Mouse (Mus musculus): ENCODE measurements around the gene Fbxl19. TPM values are rescaled to one million over a fixed set of nuclear protein-coding genes. Genes with fewer than 3 reads are reported as not detected.

Gene Fbxl19
- total and polyA plus RNA-seq, 3 experiments = 22.4 to 31.7 (median 28.2) TPM

- TF ChIP-seq MAFK (IDR thresholded peaks at IDR 0.05; ENCODE audit: insufficient replicate concordance, low read length) = no peak
- no peak for TF ChIP-seq PAX5 (IDR thresholded peaks at IDR 0.05; ENCODE audit: low read length)
- peak; percentile 75 for TF ChIP-seq MAZ (IDR thresholded peaks at IDR 0.05; ENCODE audit: low read depth, low read length)
- no peak for TF ChIP-seq JUND (conservative IDR thresholded peaks at IDR 0.05; ENCODE audit: low read depth, low read length)
- no peak; the same call in 1 of the 2 replicates for TF ChIP-seq ETS1 (conservative IDR thresholded peaks at IDR 0.05; ENCODE audit: low read depth, low read length)
- TF ChIP-seq BHLHE40 (IDR thresholded peaks at IDR 0.05; ENCODE audit: low read depth, low read length) = no peak
- peak; percentile 56 for TF ChIP-seq CHD2 (IDR thresholded peaks at IDR 0.05; ENCODE audit: low read length)
- TF ChIP-seq JUN (IDR thresholded peaks at IDR 0.05; ENCODE audit: insufficient read depth, low read depth, low read length) = no peak
- no peak for TF ChIP-seq CHD1 (IDR thresholded peaks at IDR 0.05; ENCODE audit: low read depth, low read length)
- TF ChIP-seq KAT2A (IDR thresholded peaks at IDR 0.05; ENCODE audit: insufficient replicate concordance, low read length) = peak; percentile 92; the same call in 1 of the 2 replicates
- TF ChIP-seq ZKSCAN1 (IDR thresholded peaks at IDR 0.05; ENCODE audit: borderline replicate concordance, low read depth, low read length) = no peak
- peak; percentile 87 for TF ChIP-seq HCFC1 (IDR thresholded peaks at IDR 0.05; ENCODE audit: low read depth, low read length)
- peak; percentile 54 for TF ChIP-seq USF1 (IDR thresholded peaks at IDR 0.05; ENCODE audit: low read depth, low read length)
- no peak for TF ChIP-seq CTCF (conservative IDR thresholded peaks at IDR 0.05 in 1 of 2, IDR thresholded peaks at IDR 0.05 in 1 of 2; ENCODE audit: low read depth in 2 of 2, low read length in 2 of 2)
- TF ChIP-seq USF2 (conservative IDR thresholded peaks at IDR 0.05; ENCODE audit: low read depth, low read length) = no peak
Measured at GRCm38 (mm10) chr7:127745251-127745651, 908 bp downstream of the Fbxl19 start (continued).

DNA sequence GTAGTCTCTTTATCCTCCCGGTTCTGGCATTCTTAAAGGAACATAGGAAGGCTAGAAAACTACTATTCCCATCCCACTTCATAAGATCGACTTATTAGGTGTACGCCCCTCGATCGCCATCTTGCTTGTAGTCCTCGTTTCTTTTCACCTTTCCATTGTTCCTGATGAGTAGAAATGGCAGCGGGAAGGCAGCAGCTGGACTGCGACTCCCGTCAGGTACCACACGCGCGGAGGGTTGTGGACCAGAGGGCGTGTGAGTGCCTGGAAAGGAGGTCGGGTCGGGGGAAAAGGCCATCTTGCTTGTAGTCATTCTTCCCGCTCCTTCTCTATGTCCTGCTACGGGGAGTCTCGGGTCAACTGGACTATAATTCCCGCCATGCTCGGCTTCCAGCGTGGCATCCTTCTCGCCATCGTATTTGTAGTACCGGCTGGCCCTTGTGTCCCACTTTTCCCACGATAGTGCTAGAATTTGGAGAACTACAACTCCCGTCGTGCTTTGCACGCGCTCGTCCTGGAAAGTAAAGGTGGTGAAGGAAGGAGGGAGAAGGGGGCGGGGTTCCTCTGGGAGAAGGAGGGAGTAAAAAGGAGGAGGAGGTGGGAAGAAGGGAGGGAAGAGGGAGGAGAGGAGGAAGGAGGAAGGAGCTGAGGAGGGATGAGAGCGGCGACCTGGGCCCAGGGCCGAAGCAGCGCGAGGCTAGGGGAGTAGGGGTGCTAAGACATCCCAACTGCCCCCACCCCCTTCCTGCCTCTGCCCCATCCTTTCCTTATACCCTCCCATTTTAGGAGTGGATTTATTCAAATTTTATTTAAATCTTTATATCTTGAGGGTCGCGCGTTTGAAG, 1.5 kb downstream of the Fbxl19 start:
- Histone ChIP-seq H3K27ac (ENCODE audit: insufficient read depth, low read depth) (peak overlapping the region; percentile 73), H3K79me2 (replicated peaks; ENCODE audit: control insufficient read depth, extremely low read depth, insufficient read depth, poor library complexity, severe bottlenecking) (no peaks in the 10 kb centered on the region), H3K4me3 (replicated peaks in 1 of 3; ENCODE audit: low read depth in 2 of 3, low read length in 2 of 3, poor library complexity in 1 of 3) (peak overlapping the region; percentile 71 to 98 (median 87)), H3K4me2 (ENCODE audit: insufficient read depth, low read depth, poor library complexity, severe bottlenecking) (peak overlapping the region; percentile 87), H3K9me3 (replicated peaks; ENCODE audit: low read length) (peaks cover 2% of the 10 kb centered on the region), H3K27me3 (replicated peaks) (no peaks in the 10 kb centered on the region), H3K36me3 (replicated peaks in 1 of 2; ENCODE audit: control insufficient read depth in 1 of 2, insufficient read depth in 1 of 2, low read length in 1 of 2) (peaks cover 25 to 33% of the 10 kb centered on the region in 2 experiments), H3K9ac (ENCODE audit: insufficient read depth, low read depth) (peak overlapping the region; percentile 73), H3K4me1 (ENCODE audit: control insufficient read depth in 1 of 2, insufficient read depth in 2 of 2) (peaks cover 4 to 18% of the 10 kb centered on the region in 2 experiments; a peak in 3 of 4 replicates)
- in situ Hi-C loops (cut with MboI; ENCODE audit: low pct_ligation_motif_present, low pct_unique_long_range_greater_than_20kb, low sequenced_read_pairs) = no loop called here
- DNase-seq (ENCODE audit: extremely low read depth) = peak; percentile 71
- TF ChIP-seq SIN3A (IDR thresholded peaks at IDR 0.05; ENCODE audit: low read length) (peak; percentile 23; the same call in 1 of the 2 replicates), CHD2 (IDR thresholded peaks at IDR 0.05; ENCODE audit: low read length) (peak; percentile 46; the same call in 1 of the 2 replicates), MAZ (IDR thresholded peaks at IDR 0.05; ENCODE audit: low read depth, low read length) (peak; percentile 39; the same call in 1 of the 2 replicates), MAX (IDR thresholded peaks at IDR 0.05; ENCODE audit: low read length) (no peak), CHD1 (IDR thresholded peaks at IDR 0.05; ENCODE audit: low read depth, low read length) (no peak), ZMIZ1 (IDR thresholded peaks at IDR 0.05; ENCODE audit: low read depth, low read length) (no peak; the same call in 1 of the 2 replicates), GABPA (IDR thresholded peaks at IDR 0.05; ENCODE audit: insufficient replicate concordance, low read depth, low read length) (no peak; the same call in 1 of the 2 replicates), EP300 (IDR thresholded peaks at IDR 0.05; ENCODE audit: low read length) (no peak), NRF1 (IDR thresholded peaks at IDR 0.05; ENCODE audit: low read depth, low read length) (peak; percentile 62), ELF1 (IDR thresholded peaks at IDR 0.05; ENCODE audit: low read depth, low read length) (peak; percentile 43; the same call in 1 of the 2 replicates), E2F4 (IDR thresholded peaks at IDR 0.05; ENCODE audit: insufficient replicate concordance, low read depth, low read length) (no peak), ZC3H11A (IDR thresholded peaks at IDR 0.05; ENCODE audit: low read depth, low read length) (no peak), SMC3 (IDR thresholded peaks at IDR 0.05; ENCODE audit: low read depth, low read length) (no peak), PAX5 (IDR thresholded peaks at IDR 0.05; ENCODE audit: low read length) (no peak), HCFC1 (IDR thresholded peaks at IDR 0.05; ENCODE audit: low read depth, low read length) (peak; percentile 88), KAT2A (IDR thresholded peaks at IDR 0.05; ENCODE audit: insufficient replicate concordance, low read length) (peak; percentile 81; the same call in 1 of the 2 replicates)
- dilution Hi-C loops (cut with MboI; ENCODE audit: extremely low pct_ligation_motif_present, extremely low pct_unique_long_range_greater_than_20kb, low sequenced_read_pairs) = no loop called here

Data from CH12.LX (cell line).